Mouse (Mus musculus): Measurements from ENCODE around the gene Iqsec1. TPM values are rescaled to one million over a fixed set of nuclear protein-coding genes. Genes with fewer than 3 reads are reported as not detected.

Gene Iqsec1
- total and polyA plus RNA-seq, 3 experiments: 2.0 to 48.2 (median 39.2) TPM

DNA sequence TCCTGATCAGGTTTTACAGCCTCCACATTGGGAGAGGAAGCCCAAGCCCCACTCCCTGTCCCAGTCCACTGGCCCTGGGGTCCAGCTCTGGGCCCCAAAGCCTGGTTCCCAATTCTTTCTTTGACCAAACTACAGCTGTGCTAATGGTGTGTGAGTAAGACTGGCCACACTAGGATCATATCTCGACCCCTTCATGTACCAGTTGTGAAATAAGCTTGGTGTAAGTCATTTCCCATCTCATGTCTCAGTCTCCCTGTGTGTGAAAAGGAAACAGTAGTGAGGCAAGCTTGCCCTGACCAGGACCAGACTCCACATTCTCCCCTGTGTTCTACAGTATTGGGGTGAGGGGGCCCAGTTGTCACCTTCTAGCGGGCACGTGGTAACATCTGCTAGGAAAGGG lies 200.9 kb downstream of the Iqsec1 start:
- no peak overlapping the region for H3K4me3 ChIP-seq (ENCODE audit: low read depth, low read length)
- H3K36me3 ChIP-seq (replicated peaks): no peaks in the 10 kb centered on the region
- no peaks in the 10 kb centered on the region for H3K4me1 ChIP-seq (ENCODE audit: insufficient read depth, low read depth, low read length)
- no peaks in the 10 kb centered on the region for H3K9me3 ChIP-seq (replicated peaks)
- no peak for TF ChIP-seq TAL1 (conservative IDR thresholded peaks at IDR 0.05; ENCODE audit: low read depth, low read length)
- TF ChIP-seq GATA1 (IDR thresholded peaks at IDR 0.05; ENCODE audit: borderline replicate concordance, low read length): no peak
- TF ChIP-seq POLR2AphosphoS5 (IDR thresholded peaks at IDR 0.05; ENCODE audit: insufficient replicate concordance, low read depth, low read length): no peak
- TF ChIP-seq CTCF (IDR thresholded peaks at IDR 0.05; ENCODE audit: low read depth, low read length): no peak
- TF ChIP-seq GATA2 (IDR thresholded peaks at IDR 0.05; ENCODE audit: borderline replicate concordance, low read depth, low read length): no peak
- no peak for ATAC-seq (ENCODE audit: extremely low read depth, insufficient number of reproducible peaks, low FRiP score, poor library complexity, severe bottlenecking)
- H3K27me3 ChIP-seq (ENCODE audit: insufficient read depth, low read length): no peaks in the 10 kb centered on the region
- DNase-seq (ENCODE audit: low spot score): no peak

DNA sequence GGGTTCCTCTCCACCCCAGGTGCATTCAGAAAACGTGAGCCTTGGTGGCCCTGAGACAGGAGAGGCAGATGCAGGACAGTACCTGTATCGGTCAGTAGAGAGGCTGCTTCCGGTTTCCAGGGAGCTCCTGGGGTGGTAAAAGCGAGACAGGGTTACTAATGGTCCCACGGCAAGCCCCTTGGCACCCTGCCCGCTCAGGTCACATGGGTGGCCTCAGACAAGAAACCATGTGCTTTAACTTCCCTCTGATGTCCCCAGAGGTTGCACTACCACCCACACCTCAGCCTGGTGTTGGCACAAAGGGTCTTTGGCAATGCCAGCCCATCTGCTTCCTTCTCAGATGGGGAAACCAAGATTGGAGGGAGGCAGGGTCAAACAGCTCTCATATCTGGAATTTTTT lies 201.4 kb downstream of the Iqsec1 start:
- no peak overlapping the region for H3K4me3 ChIP-seq (ENCODE audit: low read depth, low read length)
- DNase-seq (ENCODE audit: low spot score) (no peak), ATAC-seq (ENCODE audit: extremely low read depth, insufficient number of reproducible peaks, low FRiP score, poor library complexity, severe bottlenecking) (no peak)
- H3K36me3 ChIP-seq (replicated peaks): no peaks in the 10 kb centered on the region
- H3K27me3 ChIP-seq (ENCODE audit: insufficient read depth, low read length): no peaks in the 10 kb centered on the region
- H3K9me3 ChIP-seq (replicated peaks): no peaks in the 10 kb centered on the region
- H3K4me1 ChIP-seq (ENCODE audit: insufficient read depth, low read depth, low read length): no peaks in the 10 kb centered on the region
- TF ChIP-seq GATA2 (IDR thresholded peaks at IDR 0.05; ENCODE audit: borderline replicate concordance, low read depth, low read length): no peak
- TF ChIP-seq GATA1 (IDR thresholded peaks at IDR 0.05; ENCODE audit: borderline replicate concordance, low read length): no peak
- no peak for TF ChIP-seq TAL1 (conservative IDR thresholded peaks at IDR 0.05; ENCODE audit: low read depth, low read length)
- TF ChIP-seq POLR2AphosphoS5 (IDR thresholded peaks at IDR 0.05; ENCODE audit: insufficient replicate concordance, low read depth, low read length): no peak
- no peak for TF ChIP-seq CTCF (IDR thresholded peaks at IDR 0.05; ENCODE audit: low read depth, low read length)

DNA sequence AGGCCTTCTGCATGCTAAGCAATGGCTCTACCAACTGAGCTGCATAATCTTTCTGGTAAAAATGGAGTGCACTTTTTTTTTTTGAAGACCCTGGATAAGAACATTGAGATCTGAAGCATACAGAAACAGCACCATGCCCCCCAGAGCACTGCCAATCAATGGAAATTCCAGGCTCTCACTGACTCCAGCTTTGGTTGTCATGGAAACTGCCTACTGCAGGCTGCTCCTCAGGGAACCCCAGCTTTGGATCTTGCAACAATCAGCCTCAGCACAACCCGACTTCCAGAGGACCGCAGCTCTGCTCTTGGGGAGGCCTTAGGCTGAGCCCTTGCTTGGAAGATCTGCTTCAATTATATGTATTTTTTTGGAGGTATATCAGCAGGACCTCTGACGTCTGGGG lies 201.9 kb downstream of the Iqsec1 start:
- ATAC-seq (ENCODE audit: extremely low read depth, insufficient number of reproducible peaks, low FRiP score, poor library complexity, severe bottlenecking): no peak
- H3K36me3 ChIP-seq (replicated peaks): no peaks in the 10 kb centered on the region
- TF ChIP-seq POLR2AphosphoS5 (IDR thresholded peaks at IDR 0.05; ENCODE audit: insufficient replicate concordance, low read depth, low read length) (no peak), CTCF (IDR thresholded peaks at IDR 0.05; ENCODE audit: low read depth, low read length) (no peak), GATA1 (IDR thresholded peaks at IDR 0.05; ENCODE audit: borderline replicate concordance, low read length) (no peak), GATA2 (IDR thresholded peaks at IDR 0.05; ENCODE audit: borderline replicate concordance, low read depth, low read length) (no peak), TAL1 (conservative IDR thresholded peaks at IDR 0.05; ENCODE audit: low read depth, low read length) (no peak)
- no peaks in the 10 kb centered on the region for H3K9me3 ChIP-seq (replicated peaks)
- H3K4me1 ChIP-seq (ENCODE audit: insufficient read depth, low read depth, low read length): no peaks in the 10 kb centered on the region
- no peak overlapping the region for H3K4me3 ChIP-seq (ENCODE audit: low read depth, low read length)
- no peaks in the 10 kb centered on the region; the same call in 1 of the 2 replicates for H3K27me3 ChIP-seq (ENCODE audit: insufficient read depth, low read length)
- DNase-seq (ENCODE audit: low spot score): no peak

DNA sequence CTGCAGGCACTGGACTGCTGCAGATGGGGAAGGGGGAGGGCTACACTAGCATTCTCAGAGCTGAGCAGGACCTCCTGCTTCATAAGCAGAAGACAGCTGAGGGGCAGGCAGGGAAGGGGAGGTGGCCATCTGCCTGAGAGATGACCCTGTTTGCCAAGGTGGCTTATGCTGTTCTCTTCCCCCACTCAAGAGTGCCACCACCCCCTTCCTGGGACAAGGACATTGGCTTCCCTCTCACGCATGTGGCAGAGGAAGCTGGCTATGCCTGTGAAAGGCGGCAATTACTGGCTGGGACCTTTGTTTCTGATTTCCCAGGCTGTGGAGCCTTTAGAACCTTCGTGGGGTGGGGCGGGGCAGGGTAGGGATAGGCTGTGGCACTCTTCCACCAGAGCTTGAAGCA lies 204.5 kb downstream of the Iqsec1 start:
- no peak for DNase-seq (ENCODE audit: low spot score)
- no peaks in the 10 kb centered on the region for H3K36me3 ChIP-seq (replicated peaks)
- ATAC-seq (ENCODE audit: extremely low read depth, insufficient number of reproducible peaks, low FRiP score, poor library complexity, severe bottlenecking): no peak
- no peaks in the 10 kb centered on the region for H3K4me1 ChIP-seq (ENCODE audit: insufficient read depth, low read depth, low read length)
- TF ChIP-seq GATA1 (IDR thresholded peaks at IDR 0.05; ENCODE audit: borderline replicate concordance, low read length) (no peak), GATA2 (IDR thresholded peaks at IDR 0.05; ENCODE audit: borderline replicate concordance, low read depth, low read length) (no peak), POLR2AphosphoS5 (IDR thresholded peaks at IDR 0.05; ENCODE audit: insufficient replicate concordance, low read depth, low read length) (no peak), CTCF (IDR thresholded peaks at IDR 0.05; ENCODE audit: low read depth, low read length) (no peak), TAL1 (conservative IDR thresholded peaks at IDR 0.05; ENCODE audit: low read depth, low read length) (no peak)
- no peak overlapping the region for H3K4me3 ChIP-seq (ENCODE audit: low read depth, low read length)
- H3K27me3 ChIP-seq (ENCODE audit: insufficient read depth, low read length): no peaks in the 10 kb centered on the region; the same call in 1 of the 2 replicates
- H3K9me3 ChIP-seq (replicated peaks): no peaks in the 10 kb centered on the region

DNA sequence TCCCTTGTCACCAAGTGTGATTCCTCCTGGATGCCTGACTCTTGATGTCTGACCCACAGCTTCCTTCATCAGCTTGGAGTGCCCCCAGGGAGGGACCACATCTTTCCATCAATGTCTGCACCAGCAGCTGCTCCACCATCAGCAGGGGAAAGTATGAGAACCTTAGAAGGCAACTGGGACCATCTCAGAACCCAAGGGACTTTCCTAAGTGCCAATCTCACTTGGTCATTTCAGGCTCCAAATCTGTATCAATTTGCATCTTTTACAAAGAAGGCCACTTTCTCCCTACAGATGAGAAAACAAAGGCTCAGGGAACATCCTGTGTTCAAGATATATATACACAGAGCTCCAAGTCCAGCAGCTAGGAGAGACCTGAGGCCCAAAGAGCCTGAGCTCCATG lies 205.3 kb downstream of the Iqsec1 start:
- ATAC-seq (ENCODE audit: extremely low read depth, insufficient number of reproducible peaks, low FRiP score, poor library complexity, severe bottlenecking) (no peak), DNase-seq (ENCODE audit: low spot score) (no peak)
- Histone ChIP-seq H3K36me3 (replicated peaks) (no peaks in the 10 kb centered on the region), H3K4me3 (ENCODE audit: low read depth, low read length) (no peak overlapping the region), H3K4me1 (ENCODE audit: insufficient read depth, low read depth, low read length) (no peaks in the 10 kb centered on the region), H3K9me3 (replicated peaks) (no peaks in the 10 kb centered on the region), H3K27me3 (ENCODE audit: insufficient read depth, low read length) (no peaks in the 10 kb centered on the region; the same call in 1 of the 2 replicates)
- no peak for TF ChIP-seq POLR2AphosphoS5 (IDR thresholded peaks at IDR 0.05; ENCODE audit: insufficient replicate concordance, low read depth, low read length)
- TF ChIP-seq TAL1 (conservative IDR thresholded peaks at IDR 0.05; ENCODE audit: low read depth, low read length): no peak
- no peak for TF ChIP-seq CTCF (IDR thresholded peaks at IDR 0.05; ENCODE audit: low read depth, low read length)
- TF ChIP-seq GATA2 (IDR thresholded peaks at IDR 0.05; ENCODE audit: borderline replicate concordance, low read depth, low read length): no peak
- no peak for TF ChIP-seq GATA1 (IDR thresholded peaks at IDR 0.05; ENCODE audit: borderline replicate concordance, low read length)

DNA sequence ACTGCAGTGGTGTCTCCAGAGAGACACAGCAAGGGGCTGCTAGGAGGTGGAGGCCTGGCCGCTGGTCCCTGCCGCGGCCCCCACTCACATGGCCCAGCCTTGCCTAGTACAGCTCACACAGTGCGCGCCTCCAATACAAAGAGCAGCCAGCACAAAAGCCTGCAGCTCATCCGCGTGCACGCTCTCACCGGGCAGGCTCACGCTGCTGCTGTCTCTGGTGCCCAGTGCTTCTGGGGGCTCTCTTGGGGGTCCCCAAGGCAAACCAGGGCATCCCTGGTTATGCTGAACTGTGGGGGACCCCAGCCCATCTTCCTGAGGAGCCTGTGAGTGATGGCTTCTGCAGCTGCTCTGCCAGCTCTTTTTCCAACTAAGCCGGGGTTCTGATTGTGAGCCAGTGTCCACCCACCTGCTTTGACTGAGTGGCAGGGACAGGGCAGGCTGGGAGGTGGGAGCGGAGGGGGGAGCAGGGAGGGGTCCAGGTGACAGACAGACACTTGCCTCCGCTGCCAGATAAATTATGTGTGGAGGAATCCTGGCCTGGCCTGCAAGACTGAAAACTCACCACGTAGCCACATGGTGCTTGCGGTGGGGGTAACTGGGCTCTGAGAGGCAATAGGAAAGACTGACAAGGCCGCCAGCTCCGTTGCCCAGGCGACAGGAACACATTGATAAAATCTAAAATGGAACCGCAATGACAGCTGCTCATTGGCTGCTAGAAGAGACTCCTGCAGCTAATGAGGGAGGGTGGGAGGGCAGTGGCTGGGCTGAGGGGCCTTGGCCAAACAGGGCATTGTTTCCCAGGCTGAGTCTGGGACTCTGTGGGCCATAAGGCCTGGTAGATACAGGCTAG lies 206.3 kb downstream of the Iqsec1 start:
- H3K36me3 ChIP-seq (replicated peaks): no peaks in the 10 kb centered on the region
- no peaks in the 10 kb centered on the region for H3K9me3 ChIP-seq (replicated peaks)
- H3K4me3 ChIP-seq (ENCODE audit: low read depth, low read length): no peak overlapping the region
- H3K4me1 ChIP-seq (ENCODE audit: insufficient read depth, low read depth, low read length): no peaks in the 10 kb centered on the region
- no peaks in the 10 kb centered on the region; the same call in 1 of the 2 replicates for H3K27me3 ChIP-seq (ENCODE audit: insufficient read depth, low read length)
- TF ChIP-seq TAL1 (conservative IDR thresholded peaks at IDR 0.05; ENCODE audit: low read depth, low read length) (no peak), POLR2AphosphoS5 (IDR thresholded peaks at IDR 0.05; ENCODE audit: insufficient replicate concordance, low read depth, low read length) (no peak), GATA2 (IDR thresholded peaks at IDR 0.05; ENCODE audit: borderline replicate concordance, low read depth, low read length) (no peak), CTCF (IDR thresholded peaks at IDR 0.05; ENCODE audit: low read depth, low read length) (no peak), GATA1 (IDR thresholded peaks at IDR 0.05; ENCODE audit: borderline replicate concordance, low read length) (no peak)
- DNase-seq (ENCODE audit: low spot score) (no peak), ATAC-seq (ENCODE audit: extremely low read depth, insufficient number of reproducible peaks, low FRiP score, poor library complexity, severe bottlenecking) (no peak)
